Mouse (Mus musculus) Muller cell, postnatal 12 days (primary cell): ENCODE measurements around the gene Ldha.
A peak's percentile ranks its signal among the peaks of the same experiment; 100 is the strongest.
"Not testable (repeated sequence)": the region's sequence is repeated elsewhere in the genome, so short reads cannot be mapped to it uniquely, and the experiment has no call there.

Experiments used
- DNase-seq: peaks from one replicate; pipeline ENCODE4 v3.0.0-alpha.2; 2015; ENCODE audit errors: inconsistent ontology term

The Ldha gene

DNA sequence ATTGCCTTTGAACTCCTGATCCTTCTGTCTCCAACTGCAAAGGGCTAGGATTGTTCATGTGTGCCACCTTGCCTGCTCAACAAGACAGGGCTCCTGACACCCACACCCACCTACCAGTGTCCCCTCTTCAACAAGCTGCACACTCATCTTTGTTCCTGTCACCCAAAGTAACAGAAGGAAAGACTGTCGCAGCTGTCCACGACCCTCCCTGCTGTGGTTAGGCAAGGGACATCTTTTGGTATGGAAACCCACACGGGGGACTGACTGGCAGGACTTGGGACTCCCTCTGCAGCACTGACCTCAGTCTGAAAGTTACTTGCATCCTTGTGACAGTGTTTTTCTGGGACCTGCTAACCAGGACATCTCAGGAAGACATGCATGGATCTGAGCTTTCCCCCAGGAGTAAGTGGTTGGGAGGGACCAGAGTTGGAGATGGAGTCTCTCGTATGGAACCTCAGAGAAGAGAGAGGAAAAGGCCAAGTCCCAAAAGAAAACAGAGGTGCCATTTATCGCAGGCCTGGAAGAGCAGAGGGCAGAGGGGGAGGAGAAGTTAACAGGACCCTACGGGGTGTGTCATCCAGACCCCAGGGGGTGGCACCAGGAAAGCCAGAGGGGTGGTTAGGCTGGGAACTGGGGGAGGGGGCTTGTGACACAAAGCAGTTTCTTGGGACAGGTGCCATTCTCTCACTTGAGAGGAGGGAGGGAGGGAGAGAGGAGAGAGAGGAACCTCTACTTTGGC, at the start of gene Ldha:
Ldha (plus strand) TSS at position 689 of the 739 bp plus-strand sequence.
- DNase-seq: no peak

GRCm38 (mm10) chr7:46793871-46794270, 47.4 kb upstream of the Ldha start:
- DNase-seq: no peak

DNA sequence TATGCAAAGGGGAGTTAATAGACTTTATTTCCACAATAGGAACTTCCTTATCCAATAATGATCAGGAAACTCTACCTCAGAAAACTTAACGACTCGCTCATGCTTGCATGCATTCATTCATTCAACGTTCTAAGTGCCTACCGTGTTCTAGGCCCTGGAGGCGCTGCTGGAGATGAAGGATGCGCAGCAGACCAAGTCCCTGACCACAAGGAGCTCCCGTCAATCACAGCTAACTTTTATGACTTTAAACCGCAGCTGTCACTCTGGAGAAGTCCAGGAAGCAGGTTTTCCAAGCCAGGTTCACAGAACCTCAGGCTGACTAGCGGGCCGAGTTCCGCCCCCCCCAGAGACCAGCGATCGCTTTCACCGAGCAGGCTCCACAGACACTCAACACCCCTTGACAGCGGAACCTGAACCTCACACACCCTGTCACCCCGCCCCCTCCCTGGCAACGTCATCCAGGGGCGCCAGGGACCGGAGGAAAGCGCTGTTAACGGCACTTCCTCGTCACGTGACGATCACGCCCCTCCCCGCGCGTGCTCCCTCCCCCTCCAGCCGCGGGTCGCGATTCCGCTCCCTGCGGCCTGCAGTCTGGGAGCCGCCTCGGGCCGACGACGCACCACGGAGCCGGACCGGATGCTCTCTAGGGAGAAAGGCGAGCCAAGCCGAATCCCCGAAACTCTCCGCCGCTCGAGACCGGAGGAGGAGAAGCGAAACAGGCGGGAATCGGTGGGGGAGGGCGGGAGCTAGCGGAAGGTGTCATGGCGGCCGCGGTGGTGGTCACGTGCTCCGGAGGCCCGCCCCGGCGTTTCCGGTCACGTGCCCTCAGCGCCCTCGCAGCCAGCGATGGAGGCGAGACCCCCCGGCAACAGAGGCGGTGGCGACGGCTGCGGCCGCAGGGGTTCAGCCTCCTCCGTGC, 45.7 kb upstream of the Ldha start, which contains the start of the genes Hps5 and Gtf2h1:
Hps5 (minus strand) TSS at position 778 of the 919 bp plus-strand sequence.
Gtf2h1 (plus strand) TSS at position 817 of the 919 bp plus-strand sequence.
- peak; percentile 100 for DNase-seq

DNA sequence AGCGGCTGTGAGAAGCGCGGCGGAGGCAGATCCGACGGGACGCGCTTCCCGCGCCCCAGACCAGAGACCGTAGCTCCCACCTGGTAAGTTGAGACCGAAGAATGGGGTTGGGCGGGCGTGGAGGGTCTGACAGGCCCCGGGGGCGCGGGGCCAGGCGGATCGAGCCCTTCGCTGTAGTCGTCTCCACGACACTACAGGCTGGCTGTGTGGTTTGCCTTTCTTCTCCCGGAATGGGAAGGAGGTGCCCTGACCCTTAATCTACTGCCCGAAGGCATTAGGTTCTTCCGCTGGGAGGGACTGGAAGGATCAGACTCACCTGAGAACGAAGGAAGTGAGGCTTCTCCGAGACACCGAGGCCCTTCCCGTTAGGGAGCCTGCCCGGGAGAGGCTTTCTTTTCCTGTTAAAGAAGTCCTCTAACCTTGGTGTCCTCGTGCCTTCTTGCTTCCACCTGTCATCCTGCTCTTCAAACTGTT, 45.0 kb upstream of the Ldha start:
- no peak for DNase-seq

- no peak for DNase-seq
Observed at GRCm38 (mm10) chr7:46796779-46797178, 44.5 kb upstream of the Ldha start.

GRCm38 (mm10) chr7:46810325-46810724, 30.9 kb upstream of the Ldha start:
- DNase-seq: no peak

GRCm38 (mm10) chr7:46814012-46814411, 27.3 kb upstream of the Ldha start:
- no peak for DNase-seq

- not testable (repeated sequence) for DNase-seq
Observed at GRCm38 (mm10) chr7:46820876-46821632, 20.2 kb upstream of the Ldha start.

- DNase-seq: no peak
Observed at GRCm38 (mm10) chr7:46827046-46827802, 14.1 kb upstream of the Ldha start.

- DNase-seq: no peak
Observed at GRCm38 (mm10) chr7:46827803-46828184, 13.5 kb upstream of the Ldha start.

DNA sequence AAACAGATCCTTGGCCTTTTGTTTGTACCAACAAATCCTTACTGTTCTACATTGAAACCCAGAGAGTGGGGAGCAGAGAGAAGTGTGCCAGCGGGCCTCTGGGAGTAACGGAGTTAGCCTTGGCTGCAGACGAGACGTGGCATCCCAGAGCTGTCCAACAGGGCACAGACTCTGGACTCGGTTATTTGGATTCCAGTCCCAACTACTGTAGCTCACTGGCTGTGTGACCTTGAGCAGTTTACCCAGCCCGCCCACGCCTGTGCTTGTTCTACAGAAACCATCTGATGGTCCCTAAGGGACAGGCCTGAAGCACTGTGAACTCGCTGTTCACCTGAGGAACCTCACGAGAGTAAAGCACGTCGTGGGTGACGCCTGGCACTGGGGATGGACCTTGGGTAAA, 11.4 kb upstream of the Ldha start:
- DNase-seq: no peak

DNA sequence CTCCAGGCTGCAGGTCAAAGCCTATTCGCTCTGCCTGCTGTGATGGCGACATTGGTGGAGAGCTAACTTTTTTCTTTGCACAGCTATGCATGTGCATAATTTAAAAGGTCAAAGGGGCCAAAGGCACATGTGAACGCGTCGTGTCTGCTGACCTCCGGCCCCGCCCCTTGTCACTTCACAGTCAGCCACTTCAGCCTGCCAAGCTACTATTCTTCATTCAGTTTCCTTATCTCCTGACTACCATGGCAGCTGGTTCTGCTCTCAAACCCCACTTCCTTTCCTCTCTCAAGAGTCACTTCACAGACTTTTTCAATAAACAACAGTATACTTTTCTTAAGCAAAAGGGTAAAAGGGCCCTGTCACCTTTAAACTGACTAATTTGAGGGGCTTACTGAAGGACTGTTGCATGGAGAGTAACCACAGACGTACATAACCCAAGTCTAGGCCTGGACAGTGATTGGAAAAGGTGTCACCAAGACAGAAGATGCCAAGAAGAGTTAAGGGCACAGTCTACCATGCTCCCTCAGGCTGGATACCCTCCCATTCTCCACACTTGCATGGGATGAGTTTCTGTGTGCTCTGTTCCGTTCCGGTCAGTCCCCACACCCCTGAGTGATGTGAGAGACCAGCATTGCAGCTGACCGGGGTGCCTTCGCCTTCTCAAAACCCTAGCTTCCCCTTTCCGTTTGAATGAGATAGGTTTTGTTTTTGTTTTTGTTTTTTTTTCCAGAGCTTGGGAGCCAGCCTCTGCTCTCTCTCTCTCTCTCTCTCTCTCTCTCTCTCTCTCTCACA, 10.3 kb upstream of the Ldha start:
- no peak for DNase-seq

- no peak for DNase-seq
Observed at GRCm38 (mm10) chr7:46831693-46832092, 9.6 kb upstream of the Ldha start.

DNA sequence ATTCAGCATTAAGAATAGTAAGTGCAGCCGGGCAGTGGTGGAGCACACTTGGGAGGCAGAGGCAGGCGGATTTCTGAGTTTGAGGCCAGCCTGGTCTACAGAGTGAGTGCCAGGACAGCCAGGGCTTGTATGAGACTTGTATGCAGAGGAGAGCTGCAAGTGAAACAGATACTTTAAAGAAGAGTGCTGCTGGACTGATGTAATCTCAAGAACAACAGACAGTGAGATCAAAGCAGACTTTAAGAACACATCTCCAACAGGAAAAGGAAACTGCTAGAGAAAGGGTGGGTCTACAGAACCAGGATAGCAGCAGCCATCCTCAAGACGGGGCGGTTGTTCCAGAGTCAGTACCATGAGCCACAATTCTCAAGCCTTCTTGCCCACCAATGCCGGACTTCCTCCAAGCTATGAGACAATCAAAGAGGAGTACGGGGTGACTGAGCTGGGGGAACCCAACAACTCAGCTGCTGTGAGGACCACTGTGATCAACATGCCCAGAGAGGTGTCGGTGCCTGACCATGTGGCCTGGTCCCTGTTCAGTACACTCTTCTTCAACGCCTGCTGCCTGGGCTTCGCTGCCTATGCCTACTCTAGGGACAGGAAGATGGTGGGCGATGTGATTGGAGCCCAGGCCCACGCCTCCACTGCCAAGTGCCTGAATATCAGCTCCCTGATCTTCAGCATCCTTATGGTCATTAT, 9.0 kb upstream of the Ldha start:
- DNase-seq: not testable (repeated sequence)

- DNase-seq: no peak
Observed at GRCm38 (mm10) chr7:46833266-46833665, 8.0 kb upstream of the Ldha start.

GRCm38 (mm10) chr7:46833670-46834255, 7.5 kb upstream of the Ldha start:
- DNase-seq: no peak

DNA sequence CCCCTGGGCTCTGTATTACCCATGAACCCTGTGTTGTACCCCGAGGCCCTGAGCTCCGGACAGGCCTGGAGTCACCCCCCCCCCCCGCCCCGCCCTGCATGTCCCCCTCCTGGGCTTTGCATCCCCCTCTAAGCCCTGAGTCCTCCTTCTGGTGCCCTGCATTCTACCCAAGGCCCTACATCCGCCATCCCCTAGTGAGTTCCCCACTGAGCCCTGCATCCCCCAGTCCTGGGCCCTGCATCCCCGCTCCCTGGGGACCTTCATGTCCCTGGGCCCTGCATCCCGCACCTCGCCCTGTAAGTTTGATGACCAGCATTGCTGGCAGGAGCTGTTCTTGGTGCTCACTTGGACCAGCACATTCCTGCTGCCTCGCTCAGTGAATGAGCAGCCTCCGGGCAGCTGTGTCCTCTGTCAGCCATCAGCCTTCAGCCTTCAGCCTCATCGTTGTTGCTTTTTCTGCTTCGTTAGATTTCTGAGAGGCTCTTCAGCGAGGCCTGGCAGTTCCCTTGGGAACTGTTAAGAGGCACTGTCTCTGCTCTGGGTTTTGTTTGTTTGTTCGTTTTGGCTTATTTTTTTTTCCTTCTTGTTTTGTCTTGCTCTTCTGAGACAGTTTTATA, 6.2 kb upstream of the Ldha start:
- peak; percentile 44 for DNase-seq

GRCm38 (mm10) chr7:46836357-46836756, 4.9 kb upstream of the Ldha start:
- DNase-seq: no peak

- no peak for DNase-seq
Observed at GRCm38 (mm10) chr7:46837073-46837472, 4.2 kb upstream of the Ldha start.
